Mouse (Mus musculus) kidney, adult 2 months (tissue): ENCODE data around the gene Slc7a7. TPM values are rescaled to one million over a fixed set of nuclear protein-coding genes. Genes with fewer than 3 reads are reported as not detected.

Source experiments
- DNase-seq: peaks from one replicate; pipeline ENCODE4 v3.0.0; 2021
- H3K27ac ChIP-seq: fragments of 200-500 bp; 2 replicates; pipeline ENCODE4 v1.5.1; 2012; ENCODE audit warnings: low read depth, low read length, control low read depth, inconsistent platforms; ENCODE audit not compliant: insufficient read depth
- H3K27me3 ChIP-seq: fragments of 200-500 bp; replicated peaks from 2 replicates; pipeline ENCODE4 v1.6.1; 2012; ENCODE audit warnings: mild to moderate bottlenecking, moderate library complexity, low read length, inconsistent platforms; ENCODE audit not compliant: control insufficient read depth, insufficient read depth
- H3K36me3 ChIP-seq: fragments of 200-500 bp; 2 replicates; pipeline ENCODE4 v1.6.1; 2012; ENCODE audit warnings: mild to moderate bottlenecking, moderate library complexity, low read length, inconsistent platforms; ENCODE audit not compliant: control insufficient read depth, insufficient read depth
- H3K4me1 ChIP-seq: fragments of 200-500 bp; 2 replicates; pipeline ENCODE4 v1.6.1; 2011; ENCODE audit warnings: low read length; ENCODE audit not compliant: control insufficient read depth, insufficient read depth
- H3K4me3 ChIP-seq: fragments of 200-500 bp; 2 replicates; pipeline ENCODE4 v1.5.1; 2011; ENCODE audit warnings: mild to moderate bottlenecking, low read depth, low read length, control low read depth; ENCODE audit not compliant: insufficient read depth
- CTCF ChIP-seq: fragments of 200-500 bp; conservative IDR thresholded peaks from 2 replicates; pipeline ENCODE4 v1.5.1; 2011; ENCODE audit warnings: low read depth, mild to moderate bottlenecking, control low read depth, low read length, moderate library complexity, mixed read lengths; ENCODE audit not compliant: insufficient read depth, insufficient read length
- POLR2A ChIP-seq: fragments of 200-500 bp; IDR thresholded peaks from one replicate; pipeline ENCODE4 v1.6.1; 2011; ENCODE audit warnings: low read depth, low read length, control low read depth
- WGBS: fragments of 180-500 bp; shearing (Covaris S2); methylation state at CpG from one replicate; pipeline ENCODE4 v1.1.7; 2018; 5-methylcytosine and 5-hydroxymethylcytosine counted together
- polyA plus RNA-seq: library from polyadenylated mRNA; depleted of rRNA; stranded (reverse); fragments of >200 nt; gene quantifications from 2 replicates; pipeline ENCODE4 v1.2.3, GENCODE M21; 2012

The Slc7a7 gene
- polyA plus RNA-seq, 1 experiment, result 454 TPM

- WGBS, result under 1% methylated on average over 48 of the region's 48 CpGs
- peak; percentile 96 for DNase-seq
- TF ChIP-seq CTCF (no peak), POLR2A (peak; percentile 42)
- Histone ChIP-seq H3K27ac (peak within 1 kb of the TSS; percentile 43), H3K27me3 (no peaks in the 10 kb centered on the region), H3K4me1 (peaks cover 8% of the 10 kb centered on the region; the same call in 1 of the 2 replicates), H3K4me3 (peak within 1 kb of the TSS; percentile 93), H3K36me3 (no peaks in the 10 kb centered on the region)
Measured at GRCm38 (mm10) chr14:54426689-54427398, 9.3 kb upstream of the Slc7a7 start, which contains the start of gene Mrpl52. TSS of gene Mrpl52 (plus strand) at chr14:54426909.

GRCm38 (mm10) chr14:54426003-54426688, 8.6 kb upstream of the Slc7a7 start:
- H3K27ac ChIP-seq, result peak overlapping the region; percentile 43
- no peaks in the 10 kb centered on the region for H3K36me3 ChIP-seq
- TF ChIP-seq POLR2A, result no peak
- TF ChIP-seq CTCF, result no peak
- H3K4me3 ChIP-seq, result peak overlapping the region; percentile 93
- no peak for DNase-seq
- peaks cover 8% of the 10 kb centered on the region; the same call in 1 of the 2 replicates for H3K4me1 ChIP-seq
- WGBS, result 32% methylated on average over 14 of the region's 14 CpGs
- no peaks in the 10 kb centered on the region for H3K27me3 ChIP-seq

- H3K36me3 ChIP-seq, result no peaks in the 10 kb centered on the region
- H3K27ac ChIP-seq, result no peak overlapping the region
- H3K27me3 ChIP-seq, result no peaks in the 10 kb centered on the region
- H3K4me1 ChIP-seq, result peaks cover 7% of the 10 kb centered on the region; the same call in 1 of the 2 replicates
- no peak for TF ChIP-seq CTCF
- no peak for TF ChIP-seq POLR2A
- no peak overlapping the region for H3K4me3 ChIP-seq
- WGBS, result 86% methylated on average over 1 of the region's 1 CpGs
- no peak for DNase-seq
Measured at GRCm38 (mm10) chr14:54425540-54425939, 8.0 kb upstream of the Slc7a7 start.

- no peak for TF ChIP-seq POLR2A
- TF ChIP-seq CTCF, result no peak
- Histone ChIP-seq H3K27ac (no peak overlapping the region), H3K27me3 (no peaks in the 10 kb centered on the region), H3K36me3 (no peaks in the 10 kb centered on the region), H3K4me1 (peaks cover 4% of the 10 kb centered on the region; the same call in 1 of the 2 replicates), H3K4me3 (no peak overlapping the region)
- WGBS, result 80% methylated on average over 1 of the region's 1 CpGs
- DNase-seq, result no peak
Measured at GRCm38 (mm10) chr14:54424634-54425033, 7.1 kb upstream of the Slc7a7 start.

- no peak overlapping the region for H3K4me3 ChIP-seq
- H3K27ac ChIP-seq, result no peak overlapping the region
- H3K4me1 ChIP-seq, result peaks cover 4% of the 10 kb centered on the region; the same call in 1 of the 2 replicates
- WGBS, result 48% methylated on average over 5 of the region's 5 CpGs
- TF ChIP-seq CTCF (peak; percentile 72), POLR2A (no peak)
- no peaks in the 10 kb centered on the region for H3K36me3 ChIP-seq
- no peaks in the 10 kb centered on the region for H3K27me3 ChIP-seq
- DNase-seq, result peak; percentile 62
Measured at GRCm38 (mm10) chr14:54423406-54423805, 5.8 kb upstream of the Slc7a7 start.

- H3K27me3 ChIP-seq, result no peaks in the 10 kb centered on the region
- no peak for DNase-seq
- H3K4me3 ChIP-seq, result no peak overlapping the region
- peaks cover 2% of the 10 kb centered on the region; the same call in 1 of the 2 replicates for H3K4me1 ChIP-seq
- H3K36me3 ChIP-seq, result no peaks in the 10 kb centered on the region
- TF ChIP-seq POLR2A, result no peak
- no peak for TF ChIP-seq CTCF
- no peak overlapping the region for H3K27ac ChIP-seq
- WGBS, result 67% methylated on average over 2 of the region's 2 CpGs
Measured at GRCm38 (mm10) chr14:54421014-54421413, 3.4 kb upstream of the Slc7a7 start.

- H3K4me3 ChIP-seq, result no peak overlapping the region
- H3K27me3 ChIP-seq, result no peaks in the 10 kb centered on the region
- no peak overlapping the region for H3K27ac ChIP-seq
- no peaks in the 10 kb centered on the region for H3K36me3 ChIP-seq
- no peak for DNase-seq
- 92% methylated on average over 4 of the region's 4 CpGs for WGBS
- H3K4me1 ChIP-seq, result peaks cover 9% of the 10 kb centered on the region; the same call in 1 of the 2 replicates
- no peak for TF ChIP-seq CTCF
- TF ChIP-seq POLR2A, result no peak
Measured at GRCm38 (mm10) chr14:54416830-54417229, 750 bp downstream of the Slc7a7 start.
